Mouse (Mus musculus) lung, postnatal 14 days (tissue): ENCODE measurements around the gene Gm17324.
"Not testable (repeated sequence)": the region's sequence is repeated elsewhere in the genome, so short reads cannot be mapped to it uniquely, and the experiment has no call there.

Experiments used
- DNase-seq: peaks from one replicate; pipeline ENCODE4 v3.0.0; 2021

Gm17324 gene

GRCm38 (mm10) chr9:78447973-78448873 is at the start of gene Gm17324, which contains the start of gene Mto1:
Gene Gm17324 (minus strand): TSS chr9:78448786.
Gene Mto1 (plus strand): TSS chr9:78448208.
- peak; percentile 91 for DNase-seq

- no peak for DNase-seq
These were observed 44.6 kb upstream of the Gm17324 start for GRCm38 (mm10) chr9:78493171-78493570.

DNA sequence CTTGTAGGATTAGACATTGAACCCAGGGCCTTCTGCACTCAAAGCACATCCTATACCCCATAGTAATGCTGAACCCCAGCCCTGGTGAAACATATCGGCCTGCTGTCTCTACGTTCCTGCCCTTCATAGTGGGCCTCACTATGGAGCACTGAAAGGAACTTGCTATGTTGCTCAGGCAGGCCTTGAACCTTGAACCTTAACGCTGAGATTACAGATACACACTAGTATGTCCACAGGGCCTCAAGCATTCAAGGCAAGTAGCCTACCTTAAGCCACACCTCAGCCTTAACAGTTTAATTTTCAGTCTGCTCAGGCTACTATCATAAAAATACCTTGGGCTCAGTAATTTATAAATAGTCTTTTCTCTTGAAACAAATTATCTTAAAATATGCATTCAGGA is 43.7 kb upstream of the Gm17324 start:
- no peak for DNase-seq

DNA sequence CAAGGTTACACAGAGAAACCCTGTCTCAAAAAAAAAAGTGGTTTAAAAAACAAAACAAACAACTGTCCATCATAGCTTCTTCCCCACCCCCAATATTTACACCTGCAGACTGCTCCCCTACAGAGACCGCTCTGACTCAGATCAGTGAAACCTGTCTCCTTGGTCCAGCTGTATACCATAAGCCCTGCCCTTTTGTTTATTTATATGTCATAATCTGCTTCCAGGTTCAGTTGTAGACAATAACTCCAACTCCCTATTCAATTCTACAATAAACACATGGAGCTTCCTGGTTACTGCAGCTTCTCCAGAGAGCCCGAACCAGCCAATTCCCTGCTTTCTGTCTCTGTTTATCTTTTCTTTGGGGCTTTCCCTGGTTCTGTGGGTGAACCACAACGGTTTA is 42.6 kb upstream of the Gm17324 start:
- no peak for DNase-seq

DNA sequence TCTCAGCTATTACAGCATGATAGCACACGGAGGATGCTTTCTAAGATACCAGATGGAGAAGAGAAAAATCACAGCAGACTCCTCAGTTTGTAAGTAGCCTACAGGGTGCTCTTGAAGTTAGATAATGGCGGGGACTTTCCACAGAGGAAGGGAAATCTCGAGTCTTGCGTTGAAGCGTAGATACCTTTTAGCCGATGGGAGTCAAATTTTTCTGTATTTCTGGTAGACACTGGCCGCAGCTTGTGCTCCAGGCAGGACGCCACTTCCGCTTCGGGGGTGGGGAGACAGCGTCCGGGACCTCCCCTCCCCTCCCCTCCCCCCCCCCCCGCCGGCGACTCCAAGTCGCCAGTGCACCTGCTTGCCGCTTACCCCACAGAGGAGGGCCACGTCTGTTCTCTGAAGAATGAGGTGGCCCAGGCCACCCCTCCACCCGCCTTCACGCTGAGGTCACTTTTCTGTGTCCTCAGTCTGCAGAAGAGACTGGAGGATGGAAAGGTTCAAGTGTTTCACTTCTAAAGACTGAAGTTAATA is 40.4 kb upstream of the Gm17324 start, which contains the start of gene Eef1a1:
TSS of gene Eef1a1 (minus strand) at position 262 of the 531 bp plus-strand sequence.
- peak; percentile 72 for DNase-seq

DNA sequence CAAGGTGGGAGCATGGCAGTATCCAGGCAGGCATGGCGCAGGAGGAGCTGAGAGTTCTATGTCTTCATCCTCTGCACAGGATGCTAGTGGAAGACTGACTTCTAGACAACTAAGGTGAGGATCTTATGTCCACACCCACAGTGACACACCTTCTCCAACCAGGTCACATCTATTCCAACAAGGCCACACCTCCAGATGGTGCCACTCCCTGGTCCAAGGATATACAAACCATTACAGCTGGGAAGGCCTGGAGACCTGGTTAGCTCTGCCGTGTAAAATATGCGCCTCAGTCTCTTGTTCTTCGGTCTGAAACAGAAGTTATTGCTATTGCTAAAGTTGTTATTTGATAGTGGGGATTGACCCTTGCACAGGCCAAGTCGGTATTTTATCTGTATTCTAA is 39.4 kb upstream of the Gm17324 start:
- DNase-seq = not testable (repeated sequence)

DNA sequence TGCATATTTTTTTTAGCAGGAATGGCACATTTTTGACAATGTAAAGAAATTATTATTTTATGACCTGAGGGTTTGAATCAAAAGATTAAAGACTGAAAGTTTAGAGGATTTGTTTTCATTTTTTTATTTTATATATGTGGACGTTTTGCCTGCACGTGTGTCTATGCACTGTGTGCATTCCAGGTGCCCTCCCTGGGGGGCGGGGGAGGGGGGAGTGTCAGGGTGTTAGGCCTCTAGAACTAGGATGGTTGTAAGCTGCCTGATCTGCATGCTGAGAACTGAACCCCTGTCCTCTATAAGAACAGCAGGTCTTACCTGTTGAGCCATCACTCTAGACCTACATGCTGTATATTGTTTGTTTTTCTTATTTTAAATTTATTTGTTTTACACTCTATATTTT is 36.1 kb upstream of the Gm17324 start:
- no peak for DNase-seq

DNA sequence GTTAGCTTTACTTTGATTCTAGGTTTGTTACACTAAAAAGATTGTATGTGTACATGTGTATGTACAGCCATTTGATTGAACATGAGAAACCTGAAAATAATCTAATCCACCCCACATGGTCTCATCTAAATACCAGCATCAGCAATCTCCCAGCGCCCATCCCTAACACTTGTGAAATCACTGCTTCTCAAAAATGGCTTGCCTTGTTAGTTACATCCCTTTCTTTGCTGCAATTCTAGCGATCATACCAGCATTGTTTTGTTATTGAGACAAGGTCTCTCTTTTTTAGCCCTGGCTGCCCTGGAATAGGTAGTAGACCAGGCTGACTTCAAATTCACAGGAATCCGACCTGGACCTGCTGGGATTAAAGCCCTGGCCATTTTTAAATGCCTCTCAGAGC is 33.8 kb upstream of the Gm17324 start:
- no peak for DNase-seq

GRCm38 (mm10) chr9:78481423-78482331 is 33.1 kb upstream of the Gm17324 start:
- peak; percentile 97 for DNase-seq

- peak; percentile 75 for DNase-seq
These were observed 32.2 kb upstream of the Gm17324 start for GRCm38 (mm10) chr9:78480706-78481358.

- not testable (repeated sequence) for DNase-seq
These were observed 31.6 kb upstream of the Gm17324 start for GRCm38 (mm10) chr9:78480227-78480626.

DNA sequence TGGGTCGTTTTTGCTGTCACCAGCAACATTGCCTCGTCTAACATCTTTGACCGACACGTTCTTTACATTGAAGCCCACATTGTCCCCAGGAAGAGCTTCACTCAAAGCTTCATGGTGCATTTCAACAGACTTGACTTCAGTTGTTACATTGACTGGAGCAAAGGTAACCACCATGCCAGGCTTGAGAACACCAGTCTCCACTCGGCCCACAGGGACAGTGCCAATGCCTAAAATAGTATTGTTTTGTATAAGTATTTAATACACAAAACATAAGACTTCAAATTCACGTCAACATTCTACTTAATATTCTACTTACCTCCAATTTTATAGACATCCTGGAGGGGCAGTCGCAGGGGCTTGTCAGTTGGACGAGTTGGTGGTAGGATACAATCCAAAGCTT is 30.7 kb upstream of the Gm17324 start:
- DNase-seq = not testable (repeated sequence)

- DNase-seq = not testable (repeated sequence)
These were observed 29.5 kb upstream of the Gm17324 start for GRCm38 (mm10) chr9:78478009-78478605.

- DNase-seq = no peak
These were observed 28.5 kb upstream of the Gm17324 start for GRCm38 (mm10) chr9:78477021-78477551.

- DNase-seq = no peak
These were observed 28.0 kb upstream of the Gm17324 start for GRCm38 (mm10) chr9:78476531-78477020.

- no peak for DNase-seq
These were observed 27.3 kb upstream of the Gm17324 start for GRCm38 (mm10) chr9:78475873-78476272.

GRCm38 (mm10) chr9:78475383-78475780 is 26.8 kb upstream of the Gm17324 start:
- no peak for DNase-seq

DNA sequence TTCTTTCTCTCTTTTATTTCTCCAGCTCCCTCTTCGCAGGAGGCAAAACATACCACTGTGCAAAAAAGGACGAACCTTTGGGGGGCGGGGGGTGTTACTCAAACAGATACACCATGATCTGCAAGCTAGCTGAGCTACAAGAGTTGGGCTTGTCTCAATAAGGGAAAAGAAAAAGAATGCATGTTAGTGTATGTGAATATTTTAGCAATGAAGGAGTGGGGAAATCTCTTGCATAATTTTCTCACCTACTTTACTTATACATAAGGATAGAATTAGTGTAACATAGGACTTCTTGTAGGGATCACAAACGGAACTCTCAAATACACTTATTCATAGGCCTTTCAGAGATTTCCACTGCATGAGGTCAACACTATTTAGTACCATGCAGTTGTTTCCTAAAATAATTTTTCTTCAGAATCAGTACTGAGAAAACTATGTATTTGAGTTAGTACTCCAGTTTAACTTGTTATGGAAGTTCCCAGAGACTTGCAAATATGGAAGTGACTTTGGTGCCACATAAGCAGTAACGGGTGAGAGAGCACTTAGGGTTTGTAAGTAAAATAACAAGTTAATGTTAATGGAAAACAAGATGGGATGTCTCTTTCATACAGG is 26.3 kb upstream of the Gm17324 start:
- DNase-seq = no peak

GRCm38 (mm10) chr9:78474270-78474669 is 25.7 kb upstream of the Gm17324 start:
- DNase-seq = no peak

DNA sequence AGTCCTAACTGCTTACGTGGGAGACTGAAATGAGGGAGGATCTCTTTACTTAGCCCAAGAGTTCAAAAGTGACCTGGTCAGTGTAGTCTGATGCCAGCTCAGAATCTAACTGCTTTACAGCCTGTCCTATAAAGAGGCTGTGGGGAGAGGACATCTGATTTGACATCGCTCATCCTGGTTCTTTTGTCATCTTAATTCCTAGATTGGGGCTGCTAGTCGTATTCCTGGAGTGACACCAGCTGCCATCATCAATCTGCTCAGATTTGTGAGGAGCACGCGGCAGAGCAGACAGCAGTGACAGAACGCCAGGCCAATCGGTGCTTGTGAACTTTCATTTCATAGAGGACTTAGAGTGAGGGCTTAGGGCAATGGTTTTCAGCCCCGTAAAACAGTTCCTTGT is 25.0 kb upstream of the Gm17324 start:
- DNase-seq = no peak

DNA sequence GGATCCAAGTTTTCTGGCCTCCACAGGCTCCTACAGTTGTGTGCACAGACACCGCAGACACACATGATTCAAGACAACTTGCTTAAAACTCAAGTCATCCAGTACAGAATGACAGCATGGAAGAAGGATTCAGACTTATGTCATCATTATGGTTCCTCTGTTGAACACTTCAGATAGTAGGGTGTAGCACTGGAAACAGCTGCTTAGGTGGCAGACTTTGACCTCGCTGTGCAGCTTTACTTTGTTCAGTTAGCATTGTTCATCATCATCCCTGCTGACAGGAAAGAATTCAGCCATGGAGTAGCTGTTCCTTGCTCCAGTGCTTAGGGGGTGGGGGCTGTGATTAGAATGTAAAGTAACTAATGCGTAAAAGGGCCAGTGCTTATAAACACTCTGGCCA is 17.1 kb upstream of the Gm17324 start:
- DNase-seq = no peak
